Mouse (Mus musculus): Measurements from ENCODE around the gene Scgn. TPM values are rescaled to one million over a fixed set of nuclear protein-coding genes. Genes with fewer than 3 reads are reported as not detected.

Scgn gene
- polyA plus RNA-seq, 1 experiment from 2014 or later: 0.15 TPM

DNA sequence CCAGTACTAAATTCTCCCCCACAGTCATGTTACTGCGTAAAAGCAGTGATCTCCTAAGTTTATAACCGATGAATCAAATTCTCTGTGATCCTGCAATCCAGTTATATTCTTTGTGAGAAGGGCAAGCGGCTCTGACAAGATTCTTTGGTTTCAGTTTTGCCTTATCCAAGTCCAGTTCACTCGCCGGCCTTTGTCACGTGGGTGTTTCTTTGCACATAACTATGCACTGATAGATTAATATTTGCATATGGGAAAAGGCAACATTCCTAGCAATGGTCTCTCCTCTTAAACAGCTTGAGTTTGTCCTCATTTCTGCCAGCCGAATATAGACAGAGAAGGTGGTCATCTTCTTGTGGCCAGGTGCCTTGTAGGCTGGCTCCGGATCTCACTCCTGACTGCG lies 60.6 kb downstream of the Scgn start:
- WGBS: 96% methylated on average over 9 of the region's 9 CpGs
- ATAC-seq (ENCODE audit: low FRiP score) (no peak), DNase-seq (ENCODE audit: low spot score) (no peak)
- no peak overlapping the region for H3K4me2 ChIP-seq (replicated peaks; ENCODE audit: low read depth, low read length)
- H3K9ac ChIP-seq (ENCODE audit: low read depth, low read length): no peak overlapping the region
- no peak overlapping the region for H3K27ac ChIP-seq (ENCODE audit: low read depth, low read length)
- no peaks in the 10 kb centered on the region for H3K9me3 ChIP-seq (ENCODE audit: control insufficient read depth, low read length)
- no peaks in the 10 kb centered on the region for H3K36me3 ChIP-seq (ENCODE audit: control insufficient read depth, insufficient read depth, low read length)
- H3K27me3 ChIP-seq (ENCODE audit: control insufficient read depth, insufficient read depth, low read length): no peaks in the 10 kb centered on the region
- no peak overlapping the region for H3K4me3 ChIP-seq (ENCODE audit: low read depth, low read length)
- H3K4me1 ChIP-seq (replicated peaks; ENCODE audit: control insufficient read depth, insufficient read depth, low read length): no peaks in the 10 kb centered on the region

DNA sequence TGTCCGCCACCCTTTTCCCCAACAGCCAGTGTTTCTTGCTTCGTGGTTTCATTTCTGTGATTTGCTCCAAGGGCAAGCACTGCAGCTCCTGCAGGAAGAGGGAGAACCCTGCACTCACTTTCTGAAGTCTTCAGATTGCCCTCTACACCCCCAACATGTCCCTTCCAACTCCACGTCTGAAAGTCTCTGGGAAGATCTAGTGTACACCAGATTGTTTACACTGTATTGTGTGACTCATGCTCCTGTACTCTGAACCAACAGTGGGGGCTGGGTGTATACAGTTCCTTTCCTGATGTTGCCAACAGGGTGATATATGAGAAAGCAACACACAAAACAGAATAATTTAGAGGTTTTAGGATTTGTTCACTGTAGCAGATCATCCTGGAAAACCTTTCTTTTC lies 62.4 kb downstream of the Scgn start:
- ATAC-seq (ENCODE audit: low FRiP score): no peak
- WGBS: 80% methylated on average over 3 of the region's 3 CpGs

DNA sequence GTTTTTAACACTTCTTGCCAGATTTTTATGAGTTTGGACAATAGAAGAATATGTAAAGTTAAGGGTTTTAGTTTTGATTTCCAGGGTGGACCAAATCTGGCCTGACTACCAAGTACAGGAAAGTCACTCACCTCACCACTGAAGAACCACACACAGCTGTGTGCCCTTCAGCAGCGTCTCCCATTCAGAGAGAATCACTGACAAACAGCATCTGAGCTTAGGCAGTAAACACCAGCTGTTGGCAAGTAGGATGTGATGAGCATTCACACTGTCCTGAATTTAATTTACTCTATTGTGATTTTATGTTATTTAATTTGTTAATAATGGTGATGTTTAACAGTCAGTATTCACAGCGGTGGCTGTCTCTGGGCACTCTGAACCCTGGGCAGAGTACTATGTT lies 65.2 kb downstream of the Scgn start:
- H3K9ac ChIP-seq (ENCODE audit: low read depth, low read length): no peak overlapping the region
- no peaks in the 10 kb centered on the region for H3K4me1 ChIP-seq (replicated peaks; ENCODE audit: control insufficient read depth, insufficient read depth, low read length)
- H3K4me3 ChIP-seq (ENCODE audit: low read depth, low read length): no peak overlapping the region
- H3K27me3 ChIP-seq (ENCODE audit: control insufficient read depth, insufficient read depth, low read length): no peaks in the 10 kb centered on the region
- H3K4me2 ChIP-seq (replicated peaks; ENCODE audit: low read depth, low read length): no peak overlapping the region
- 75% methylated on average over 2 of the region's 2 CpGs for WGBS
- H3K9me3 ChIP-seq (ENCODE audit: control insufficient read depth, low read length): no peaks in the 10 kb centered on the region
- no peak for DNase-seq (ENCODE audit: low spot score)
- H3K27ac ChIP-seq (ENCODE audit: low read depth, low read length): no peak overlapping the region
- ATAC-seq (ENCODE audit: low FRiP score): no peak
- no peaks in the 10 kb centered on the region for H3K36me3 ChIP-seq (ENCODE audit: control insufficient read depth, insufficient read depth, low read length)

More for the DNA sequence above, 62.4 kb downstream of the Scgn start:
- no peak for DNase-seq (ENCODE audit: low spot score)
- no peaks in the 10 kb centered on the region for H3K27me3 ChIP-seq (ENCODE audit: control insufficient read depth, insufficient read depth, low read length)
- H3K4me3 ChIP-seq (ENCODE audit: low read depth, low read length): no peak overlapping the region
- H3K36me3 ChIP-seq (ENCODE audit: control insufficient read depth, insufficient read depth, low read length): no peaks in the 10 kb centered on the region
- no peak overlapping the region for H3K9ac ChIP-seq (ENCODE audit: low read depth, low read length)
- H3K4me2 ChIP-seq (replicated peaks; ENCODE audit: low read depth, low read length): no peak overlapping the region
- no peaks in the 10 kb centered on the region for H3K9me3 ChIP-seq (ENCODE audit: control insufficient read depth, low read length)
- no peak overlapping the region for H3K27ac ChIP-seq (ENCODE audit: low read depth, low read length)
- no peaks in the 10 kb centered on the region for H3K4me1 ChIP-seq (replicated peaks; ENCODE audit: control insufficient read depth, insufficient read depth, low read length)

DNA sequence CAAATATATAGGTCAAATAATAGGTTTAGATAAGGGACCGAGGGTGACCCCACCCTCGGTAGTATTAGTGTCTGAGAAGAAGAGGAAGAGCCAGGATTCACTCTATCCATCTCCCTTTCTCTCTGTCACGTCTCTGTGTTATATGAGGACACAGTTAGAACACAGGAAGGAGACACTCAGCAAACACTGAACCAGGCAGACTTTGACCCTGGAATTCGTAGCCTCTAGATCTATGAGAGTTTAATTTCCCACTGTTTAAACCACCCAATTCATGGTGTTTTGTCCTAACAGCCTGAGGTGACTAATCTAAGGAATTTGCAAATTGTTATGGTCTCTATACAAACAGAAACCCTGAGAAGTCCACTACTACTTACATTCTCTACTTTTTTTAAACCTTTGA lies 73.3 kb downstream of the Scgn start:
- 82% methylated on average over 4 of the region's 4 CpGs for WGBS
- no peaks in the 10 kb centered on the region for H3K27me3 ChIP-seq (ENCODE audit: control insufficient read depth, insufficient read depth, low read length)
- H3K4me2 ChIP-seq (replicated peaks; ENCODE audit: low read depth, low read length): no peak overlapping the region
- no peak overlapping the region for H3K9ac ChIP-seq (ENCODE audit: low read depth, low read length)
- no peaks in the 10 kb centered on the region for H3K4me1 ChIP-seq (replicated peaks; ENCODE audit: control insufficient read depth, insufficient read depth, low read length)
- DNase-seq (ENCODE audit: low spot score) (no peak), ATAC-seq (ENCODE audit: low FRiP score) (no peak)
- H3K4me3 ChIP-seq (ENCODE audit: low read depth, low read length): no peak overlapping the region
- H3K36me3 ChIP-seq (ENCODE audit: control insufficient read depth, insufficient read depth, low read length): no peaks in the 10 kb centered on the region
- no peak overlapping the region for H3K27ac ChIP-seq (ENCODE audit: low read depth, low read length)
- no peaks in the 10 kb centered on the region for H3K9me3 ChIP-seq (ENCODE audit: control insufficient read depth, low read length)

DNA sequence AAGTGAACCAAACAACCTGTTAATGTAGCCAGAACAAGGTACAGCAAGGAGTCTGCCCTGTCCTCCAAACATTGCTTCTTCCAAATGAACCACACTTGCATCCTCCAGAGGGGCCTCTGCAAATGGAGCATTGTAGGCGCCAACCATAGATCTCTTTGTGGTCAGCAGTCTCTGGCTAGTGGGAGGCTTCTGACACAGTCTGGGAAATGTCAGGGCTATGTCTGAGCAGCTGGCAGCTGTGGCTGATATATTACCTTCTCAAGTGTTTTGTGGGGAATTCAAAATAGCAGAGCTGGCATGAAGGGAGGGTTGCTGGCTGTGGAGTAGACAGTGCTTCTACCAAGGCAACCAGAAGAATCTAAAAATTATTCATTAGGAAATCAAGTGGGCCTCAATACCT lies 74.9 kb downstream of the Scgn start:
- H3K9me3 ChIP-seq (ENCODE audit: control insufficient read depth, low read length): no peaks in the 10 kb centered on the region
- H3K27ac ChIP-seq (ENCODE audit: low read depth, low read length): no peak overlapping the region
- H3K27me3 ChIP-seq (ENCODE audit: control insufficient read depth, insufficient read depth, low read length): no peaks in the 10 kb centered on the region
- H3K4me2 ChIP-seq (replicated peaks; ENCODE audit: low read depth, low read length): no peak overlapping the region
- H3K4me1 ChIP-seq (replicated peaks; ENCODE audit: control insufficient read depth, insufficient read depth, low read length): no peaks in the 10 kb centered on the region
- 76% methylated on average over 1 of the region's 1 CpGs for WGBS
- no peaks in the 10 kb centered on the region for H3K36me3 ChIP-seq (ENCODE audit: control insufficient read depth, insufficient read depth, low read length)
- DNase-seq (ENCODE audit: low spot score): no peak
- no peak overlapping the region for H3K9ac ChIP-seq (ENCODE audit: low read depth, low read length)
- no peak for ATAC-seq (ENCODE audit: low FRiP score)
- H3K4me3 ChIP-seq (ENCODE audit: low read depth, low read length): no peak overlapping the region

DNA sequence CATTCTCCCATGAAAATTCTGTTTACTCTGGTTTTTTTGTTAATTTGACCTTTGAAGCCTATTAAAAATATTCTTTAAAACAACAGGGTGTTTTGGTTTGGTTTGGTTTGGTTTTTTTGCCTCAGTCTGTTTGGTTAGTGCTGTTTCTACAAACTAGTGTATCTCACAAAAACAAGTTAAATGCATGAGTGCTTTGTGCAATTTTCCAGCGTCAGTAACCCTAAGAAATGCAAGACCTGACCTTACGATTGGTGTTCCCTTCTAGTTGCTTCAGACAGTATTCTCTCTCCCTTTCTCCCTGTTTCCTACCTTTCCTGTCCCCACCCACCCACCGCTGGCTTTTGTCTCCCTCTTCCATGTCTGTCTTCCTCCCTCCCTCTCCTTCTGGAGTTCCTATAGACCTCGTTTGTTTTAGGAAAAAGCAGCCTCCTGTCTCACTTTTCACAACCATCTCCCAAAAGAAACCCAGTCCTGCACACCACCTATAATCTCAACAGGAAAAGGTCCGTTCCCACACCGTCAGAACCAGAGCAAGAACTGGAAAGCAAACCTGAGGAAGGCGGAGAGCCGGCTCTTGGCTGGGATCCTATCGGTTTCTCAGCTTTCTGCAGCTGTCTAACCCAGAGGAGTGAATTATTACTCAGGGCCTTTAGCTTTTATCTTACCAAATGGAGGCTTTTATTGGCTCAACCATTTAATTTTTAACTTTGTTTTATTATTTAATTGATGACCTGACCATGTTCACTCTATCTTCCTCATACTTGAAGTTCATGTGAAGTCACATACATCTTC lies 76.4 kb downstream of the Scgn start, which contains the start of gene Slc17a4:
Gene Slc17a4 (minus strand): TSS at position 634 of the 792 bp plus-strand sequence.
- Histone ChIP-seq H3K9ac (ENCODE audit: low read depth, low read length) (no peak within 1 kb of the TSS), H3K27me3 (ENCODE audit: control insufficient read depth, insufficient read depth, low read length) (no peaks in the 10 kb centered on the region), H3K4me3 (ENCODE audit: low read depth, low read length) (no peak within 1 kb of the TSS), H3K36me3 (ENCODE audit: control insufficient read depth, insufficient read depth, low read length) (no peaks in the 10 kb centered on the region), H3K4me2 (replicated peaks; ENCODE audit: low read depth, low read length) (no peak within 1 kb of the TSS), H3K9me3 (ENCODE audit: control insufficient read depth, low read length) (no peaks in the 10 kb centered on the region), H3K4me1 (replicated peaks; ENCODE audit: control insufficient read depth, insufficient read depth, low read length) (no peaks in the 10 kb centered on the region), H3K27ac (ENCODE audit: low read depth, low read length) (no peak within 1 kb of the TSS)
- DNase-seq (ENCODE audit: low spot score) (no peak), ATAC-seq (ENCODE audit: low FRiP score) (no peak)
- 79% methylated on average over 9 of the region's 9 CpGs for WGBS

DNA sequence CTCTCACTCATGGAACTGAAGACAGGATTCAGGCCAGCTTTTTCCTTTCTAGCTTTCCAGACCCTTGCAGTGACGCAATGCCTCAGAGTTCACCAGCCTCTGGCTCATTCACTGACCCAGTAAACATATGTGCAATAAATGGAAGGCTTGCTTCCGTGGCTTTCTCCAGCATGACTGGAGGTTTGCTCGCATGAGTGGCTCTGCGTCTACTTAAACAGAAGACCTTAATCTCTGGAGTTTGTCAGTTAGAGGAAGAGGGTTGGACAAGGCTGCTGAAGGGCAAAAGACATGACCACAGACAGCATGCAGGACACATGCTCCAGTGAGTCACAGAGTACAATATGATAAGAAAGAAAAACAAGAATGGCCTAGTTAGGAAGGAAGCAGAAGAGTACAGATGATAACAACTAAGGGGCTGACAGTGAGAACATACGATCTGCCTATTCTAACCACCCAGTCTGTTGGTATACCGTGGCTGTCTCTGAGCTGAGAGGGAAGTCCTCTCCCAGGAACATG lies 77.2 kb downstream of the Scgn start:
- DNase-seq (ENCODE audit: low spot score) (no peak), ATAC-seq (ENCODE audit: low FRiP score) (no peak)
- Histone ChIP-seq H3K27me3 (ENCODE audit: control insufficient read depth, insufficient read depth, low read length) (no peaks in the 10 kb centered on the region), H3K27ac (ENCODE audit: low read depth, low read length) (no peak overlapping the region), H3K4me3 (ENCODE audit: low read depth, low read length) (no peak overlapping the region), H3K36me3 (ENCODE audit: control insufficient read depth, insufficient read depth, low read length) (no peaks in the 10 kb centered on the region), H3K9ac (ENCODE audit: low read depth, low read length) (no peak overlapping the region), H3K9me3 (ENCODE audit: control insufficient read depth, low read length) (no peaks in the 10 kb centered on the region), H3K4me1 (replicated peaks; ENCODE audit: control insufficient read depth, insufficient read depth, low read length) (no peaks in the 10 kb centered on the region), H3K4me2 (replicated peaks; ENCODE audit: low read depth, low read length) (no peak overlapping the region)
- WGBS: 62% methylated on average over 6 of the region's 6 CpGs

DNA sequence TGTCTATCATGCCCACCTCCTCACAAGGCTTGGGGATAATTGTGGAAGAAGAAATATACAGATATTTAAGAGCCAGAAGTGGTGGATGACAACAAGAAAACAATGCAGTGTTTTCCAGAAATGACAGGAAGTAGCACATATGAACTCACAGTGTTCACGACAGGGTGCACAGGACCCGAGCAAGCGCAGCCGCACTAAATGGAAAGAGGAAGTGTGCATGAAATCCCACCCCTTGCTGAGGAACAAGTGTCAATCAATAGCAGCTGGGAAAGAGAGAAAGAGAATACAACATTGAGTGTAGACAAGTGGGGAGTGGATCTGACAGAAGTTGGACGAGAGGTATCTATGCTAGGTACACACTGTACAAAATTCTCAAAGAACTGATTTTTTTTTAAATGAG lies 79.7 kb downstream of the Scgn start:
- Histone ChIP-seq H3K4me2 (replicated peaks; ENCODE audit: low read depth, low read length) (no peak overlapping the region), H3K27me3 (ENCODE audit: control insufficient read depth, insufficient read depth, low read length) (no peaks in the 10 kb centered on the region), H3K9ac (ENCODE audit: low read depth, low read length) (no peak overlapping the region), H3K27ac (ENCODE audit: low read depth, low read length) (no peak overlapping the region), H3K36me3 (ENCODE audit: control insufficient read depth, insufficient read depth, low read length) (no peaks in the 10 kb centered on the region), H3K4me1 (replicated peaks; ENCODE audit: control insufficient read depth, insufficient read depth, low read length) (no peaks in the 10 kb centered on the region), H3K4me3 (ENCODE audit: low read depth, low read length) (no peak overlapping the region), H3K9me3 (ENCODE audit: control insufficient read depth, low read length) (no peaks in the 10 kb centered on the region)
- DNase-seq (ENCODE audit: low spot score): no peak
- WGBS: 87% methylated on average over 5 of the region's 5 CpGs
- ATAC-seq (ENCODE audit: low FRiP score): no peak

DNA sequence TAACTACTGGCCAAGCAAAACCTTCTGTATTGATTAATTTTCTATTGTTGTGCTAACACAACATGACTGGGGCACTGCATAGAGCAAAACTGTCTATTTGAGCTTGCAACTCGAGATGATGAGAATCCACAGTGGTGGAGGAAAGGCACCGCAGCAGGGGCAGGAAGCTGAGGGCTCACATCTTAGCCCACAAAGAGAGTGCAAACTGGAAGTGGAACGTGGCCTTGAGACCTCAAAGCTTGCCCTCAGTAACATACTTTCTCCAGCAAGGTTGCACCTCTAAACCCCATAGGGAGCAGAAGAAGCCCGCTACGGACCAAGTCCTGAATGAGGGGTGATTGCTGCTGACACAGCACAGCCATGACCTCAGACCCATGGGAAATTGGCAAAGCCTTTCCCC lies 80.9 kb downstream of the Scgn start:
- Histone ChIP-seq H3K9ac (ENCODE audit: low read depth, low read length) (no peak overlapping the region), H3K9me3 (ENCODE audit: control insufficient read depth, low read length) (no peaks in the 10 kb centered on the region), H3K27ac (ENCODE audit: low read depth, low read length) (no peak overlapping the region), H3K4me1 (replicated peaks; ENCODE audit: control insufficient read depth, insufficient read depth, low read length) (no peaks in the 10 kb centered on the region), H3K36me3 (ENCODE audit: control insufficient read depth, insufficient read depth, low read length) (no peaks in the 10 kb centered on the region), H3K27me3 (ENCODE audit: control insufficient read depth, insufficient read depth, low read length) (no peaks in the 10 kb centered on the region), H3K4me2 (replicated peaks; ENCODE audit: low read depth, low read length) (no peak overlapping the region), H3K4me3 (ENCODE audit: low read depth, low read length) (no peak overlapping the region)
- 82% methylated on average over 5 of the region's 5 CpGs for WGBS
- DNase-seq (ENCODE audit: low spot score) (no peak), ATAC-seq (ENCODE audit: low FRiP score) (no peak)

Data from hindbrain, embryonic 11.5 days (tissue).